19 mouse cellular contexts compared by ENCODE assay signal in genomic region chr1:57934287-57934686, GRCm38 (mm10).
DNase-seq lines count a peak whose midpoint lies in the region; ATAC-seq and TF ChIP-seq lines count a peak whose summit lies in the region.
"Had no signal": no experiment of that assay in that cellular context is flagged by ENCODE, and none has a peak within 500 bp of the region (broad histone marks: within the 10 kb centered on the region; RNA-seq: fewer than 3 reads in every experiment).

No protein-coding gene starts in this region.

- ATAC-seq in frontal cortex, adult (ENCODE audit: low TSS enrichment) = peak; percentile 61; the same call in 1 of the 2 replicates
- ATAC-seq in kidney, postnatal 0 days (replicated peaks; ENCODE audit: low FRiP score, low read depth) = no peak
- ATAC-seq in lung, postnatal 0 days = no peak
- ATAC-seq: activated CD4-positive, CD25-positive, alpha-beta regulatory T cell, adult 4 months; Patski had no signal

- H3K9me3 ChIP-seq in kidney, postnatal 0 days (replicated peaks; ENCODE audit: low read length) = no peaks in the 10 kb centered on the region
- H3K9me3 ChIP-seq in lung, postnatal 0 days (ENCODE audit: low read length) = no peaks in the 10 kb centered on the region
- H3K9me3 ChIP-seq: embryonic facial prominence, embryonic 13.5 days; forebrain, embryonic 12.5 days; heart, embryonic 12.5 days; hindbrain, embryonic 10.5 days; hindbrain, embryonic 15.5 days had no signal

- WGBS in kidney, postnatal 0 days = 64% methylated on average over 1 of the region's 1 CpGs
- WGBS in lung, postnatal 0 days = 63% methylated on average over 1 of the region's 1 CpGs

- H3K36me3 ChIP-seq in kidney, postnatal 0 days (ENCODE audit: insufficient read depth, low read length) = 0 out of 2 replicates have a peak, but pooled peaks cover 9% of the 10 kb centered on the region
- H3K36me3 ChIP-seq in lung, postnatal 0 days (ENCODE audit: insufficient read depth, low read length) = no peaks in the 10 kb centered on the region
- H3K36me3 ChIP-seq: forebrain, embryonic 12.5 days; hindbrain, embryonic 10.5 days had no signal

- H3K27ac ChIP-seq in kidney, postnatal 0 days = no peak overlapping the region
- H3K27ac ChIP-seq in lung, postnatal 0 days (ENCODE audit: low read length) = no peak overlapping the region
- H3K27ac ChIP-seq: embryonic facial prominence, embryonic 13.5 days; forebrain, embryonic 12.5 days; hindbrain, embryonic 10.5 days; hindbrain, embryonic 15.5 days had no signal

- no peaks in the 10 kb centered on the region for H3K27me3 ChIP-seq in kidney, postnatal 0 days (ENCODE audit: insufficient read depth, low read length)
- no peaks in the 10 kb centered on the region for H3K27me3 ChIP-seq in lung, postnatal 0 days (replicated peaks; ENCODE audit: insufficient read depth, low read length)
- H3K27me3 ChIP-seq: embryonic facial prominence, embryonic 13.5 days; heart, embryonic 12.5 days; hindbrain, embryonic 15.5 days; Patski had no signal

- no peak for DNase-seq in frontal cortex, postnatal 36 days (ENCODE audit: low spot score in 2 of 2)
- no peak for DNase-seq in kidney, postnatal 0 days (ENCODE audit: low spot score)
- no peak for DNase-seq in kidney, adult 11 months
- DNase-seq in lung, postnatal 0 days (ENCODE audit: low spot score) = no peak
- DNase-seq in lung, postnatal 4 days = no peak
- no peak for DNase-seq in right cerebral cortex, postnatal 36 days (ENCODE audit: low spot score in 2 of 2)
- DNase-seq: adrenal gland, postnatal 14 days; cerebellum, adult 18-20 months; cerebellum, adult 9-11 months; cerebellum, postnatal 36 days; gastrocnemius, postnatal 10 days had no signal

- H3K4me1 ChIP-seq in kidney, postnatal 0 days (replicated peaks; ENCODE audit: insufficient read depth, low read length) = no peaks in the 10 kb centered on the region
- no peaks in the 10 kb centered on the region for H3K4me1 ChIP-seq in lung, postnatal 0 days (ENCODE audit: insufficient read depth, low read depth, low read length)
- H3K4me1 ChIP-seq: forebrain, embryonic 12.5 days; heart, embryonic 12.5 days; hindbrain, embryonic 10.5 days; hindbrain, embryonic 15.5 days had no signal

- no peak overlapping the region for H3K9ac ChIP-seq in kidney, postnatal 0 days (ENCODE audit: low read depth, low read length)
- no peak overlapping the region for H3K9ac ChIP-seq in lung, postnatal 0 days (replicated peaks; ENCODE audit: low read depth)
- H3K9ac ChIP-seq: embryonic facial prominence, embryonic 13.5 days; forebrain, embryonic 12.5 days; heart, embryonic 12.5 days; hindbrain, embryonic 15.5 days had no signal

- no peak overlapping the region for H3K4me2 ChIP-seq in kidney, postnatal 0 days (ENCODE audit: low read length)
- no peak overlapping the region for H3K4me2 ChIP-seq in lung, postnatal 0 days (replicated peaks; ENCODE audit: low read depth, low read length)
- H3K4me2 ChIP-seq: embryonic facial prominence, embryonic 13.5 days; forebrain, embryonic 12.5 days; heart, embryonic 12.5 days; hindbrain, embryonic 15.5 days had no signal

- TF ChIP-seq EP300 in lung, postnatal 0 days (IDR thresholded peaks at IDR 0.05) = no peak

- TF ChIP-seq CTCF in kidney, postnatal 0 days (IDR thresholded peaks at IDR 0.05; ENCODE audit: low read depth) = peak; percentile 27; the same call in 1 of the 2 replicates
- peak; percentile 33 for TF ChIP-seq CTCF in lung, postnatal 0 days (IDR thresholded peaks at IDR 0.05)

- no peak overlapping the region for H3K4me3 ChIP-seq in kidney, postnatal 0 days (replicated peaks; ENCODE audit: low read depth, low read length)
- no peak overlapping the region for H3K4me3 ChIP-seq in lung, postnatal 0 days (ENCODE audit: low read depth, low read length)
- H3K4me3 ChIP-seq: embryonic facial prominence, embryonic 13.5 days; forebrain, embryonic 12.5 days; heart, embryonic 12.5 days; hindbrain, embryonic 10.5 days; hindbrain, embryonic 15.5 days had no signal
